Mouse (Mus musculus) E14TG2a.4 (cell line): ENCODE results near the gene Rptor.
A peak's percentile ranks its signal among the peaks of the same experiment; 100 is the strongest.

ENCODE experiments used
- H3K27me3 ChIP-seq: 2 replicates; pipeline ENCODE4 v1.6.1; 2014; ENCODE audit warnings: low read length, control low read depth; ENCODE audit not compliant: insufficient read depth
- H3K36me3 ChIP-seq: 2 replicates; pipeline ENCODE4 v1.6.1; 2014; ENCODE audit warnings: low read length, control low read depth; ENCODE audit not compliant: insufficient read depth
- H3K4me1 ChIP-seq: replicated peaks from 2 replicates; pipeline ENCODE4 v1.6.1; 2014; ENCODE audit warnings: low read depth, low read length, control low read depth
- H3K4me3 ChIP-seq: replicated peaks from 2 replicates; pipeline ENCODE4 v1.5.1; 2014; ENCODE audit warnings: mild to moderate bottlenecking, low read length
- H3K9me3 ChIP-seq: 2 replicates; pipeline ENCODE4 v1.6.1; 2014; ENCODE audit warnings: low read length, control low read depth
- CTCF ChIP-seq: conservative IDR thresholded peaks from 2 replicates; pipeline ENCODE4 v1.5.1; 2014; ENCODE audit warnings: low read length
- NANOG ChIP-seq: IDR thresholded peaks from 2 replicates; pipeline ENCODE4 v1.6.1; 2014; ENCODE audit warnings: borderline replicate concordance, low read length, mixed read lengths
- POU5F1 ChIP-seq: IDR thresholded peaks from 2 replicates; pipeline ENCODE4 v1.6.1; 2014; ENCODE audit warnings: low read length, borderline replicate concordance

The Rptor gene

DNA sequence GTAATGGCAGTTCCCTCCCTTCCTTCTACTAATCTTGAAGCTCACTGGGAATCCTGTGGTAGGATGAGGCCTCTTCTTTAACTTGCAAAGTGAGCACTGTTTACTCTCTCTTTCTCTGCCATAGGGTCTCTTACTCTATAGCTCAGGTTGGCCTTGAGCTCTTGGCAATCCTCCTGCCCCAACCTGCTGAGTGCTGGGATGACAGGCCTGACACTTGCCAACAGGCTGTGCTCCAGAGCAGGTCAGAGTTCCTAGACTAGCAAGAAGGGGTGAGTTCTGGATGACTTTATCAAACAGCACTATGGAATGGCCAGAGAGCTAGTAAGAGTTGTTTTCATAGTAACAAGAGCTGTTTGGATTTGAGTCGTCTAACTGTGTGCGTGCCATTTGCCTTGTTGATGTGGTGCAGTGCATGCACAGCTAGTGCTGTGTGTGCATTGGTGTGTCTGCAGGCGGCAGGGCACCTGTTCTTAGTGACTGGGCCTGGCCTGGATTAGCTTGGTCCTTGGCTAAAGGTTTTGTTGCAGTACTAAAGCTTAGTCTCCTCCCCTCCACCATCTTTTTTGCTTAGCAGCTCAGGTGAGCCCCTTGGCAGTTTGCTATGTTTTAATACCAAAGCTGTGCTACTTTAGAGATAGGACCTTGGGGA, 28.6 kb downstream of the Rptor start:
- no peak for TF ChIP-seq CTCF
- no peak for TF ChIP-seq NANOG
- no peak for TF ChIP-seq POU5F1
- Histone ChIP-seq H3K27me3 (no peaks in the 10 kb centered on the region), H3K9me3 (no peaks in the 10 kb centered on the region)

GRCm38 (mm10) chr11:119636371-119636883, 33.7 kb downstream of the Rptor start:
- Histone ChIP-seq H3K36me3 (peaks cover 18% of the 10 kb centered on the region), H3K9me3 (no peaks in the 10 kb centered on the region), H3K4me3 (no peak overlapping the region), H3K4me1 (peaks cover 86% of the 10 kb centered on the region), H3K27me3 (no peaks in the 10 kb centered on the region)
- no peak for TF ChIP-seq CTCF
- no peak for TF ChIP-seq POU5F1
- no peak for TF ChIP-seq NANOG

More for the DNA sequence above, 28.6 kb downstream of the Rptor start:
- Histone ChIP-seq H3K4me1 (peaks cover 87% of the 10 kb centered on the region), H3K36me3 (peaks cover 18% of the 10 kb centered on the region), H3K4me3 (peak overlapping the region; percentile 49)

- TF ChIP-seq CTCF (0 out of 2 replicates have a peak, but pooled peaks have one; percentile 13), POU5F1 (no peak)
- Histone ChIP-seq H3K27me3 (no peaks in the 10 kb centered on the region), H3K9me3 (no peaks in the 10 kb centered on the region), H3K36me3 (peaks cover 24% of the 10 kb centered on the region), H3K4me3 (peak overlapping the region; percentile 6; the same call in 1 of the 2 replicates), H3K4me1 (peaks cover 86% of the 10 kb centered on the region)
These were observed 34.8 kb downstream of the Rptor start for GRCm38 (mm10) chr11:119637519-119637918.

DNA sequence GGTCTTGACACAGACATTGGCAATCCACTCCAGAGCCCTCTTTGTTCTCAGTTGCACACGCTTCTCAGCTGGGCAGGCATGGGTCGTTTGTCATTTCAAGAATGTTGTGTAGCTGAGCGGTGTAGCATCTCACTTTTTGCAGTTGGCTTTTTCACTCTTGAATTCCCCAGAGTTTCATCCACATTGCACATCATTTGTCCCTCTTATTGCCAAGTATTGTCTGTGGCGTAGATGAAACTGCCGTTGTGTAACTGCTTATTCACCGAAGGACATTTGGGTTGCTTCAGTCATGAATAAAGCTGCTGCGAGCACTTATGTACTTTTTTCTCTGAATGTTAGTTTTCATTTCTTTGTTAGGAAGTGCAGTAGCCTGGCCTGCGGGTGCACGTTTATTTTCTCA, 37.8 kb downstream of the Rptor start:
- Histone ChIP-seq H3K9me3 (no peaks in the 10 kb centered on the region), H3K36me3 (peaks cover 18% of the 10 kb centered on the region), H3K4me1 (peaks cover 90% of the 10 kb centered on the region), H3K4me3 (no peak overlapping the region), H3K27me3 (no peaks in the 10 kb centered on the region)
- TF ChIP-seq POU5F1: no peak
- no peak for TF ChIP-seq NANOG
- no peak for TF ChIP-seq CTCF

DNA sequence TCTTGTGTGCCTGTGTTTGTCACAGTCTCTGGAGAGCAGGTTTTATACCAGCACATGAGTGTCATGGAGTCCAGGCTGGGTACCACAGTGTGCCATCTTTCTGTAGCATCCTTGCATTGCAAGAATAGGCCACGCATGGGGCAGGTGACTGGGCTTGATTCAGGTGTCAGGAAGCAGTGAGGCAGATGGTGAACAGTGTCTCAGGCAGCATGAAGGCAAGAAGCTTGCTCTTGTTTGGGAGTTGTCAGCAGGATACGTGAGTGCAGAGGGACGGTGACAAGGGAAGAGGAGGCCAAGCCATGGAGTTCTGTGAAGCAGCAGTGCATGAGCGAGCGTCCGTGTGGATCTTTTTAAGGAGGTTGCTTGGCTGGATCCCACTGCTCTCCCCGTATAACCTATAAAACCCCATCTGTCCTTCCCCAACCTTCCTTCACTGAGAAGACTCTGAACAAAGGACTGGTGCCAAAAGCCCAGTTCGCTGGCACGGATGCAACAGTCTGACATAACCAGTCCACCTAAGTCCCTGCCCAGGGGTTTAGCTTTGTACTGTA, 39.2 kb downstream of the Rptor start:
- Histone ChIP-seq H3K4me3 (no peak overlapping the region), H3K4me1 (peaks cover 90% of the 10 kb centered on the region), H3K36me3 (peaks cover 24% of the 10 kb centered on the region), H3K27me3 (no peaks in the 10 kb centered on the region), H3K9me3 (no peaks in the 10 kb centered on the region)
- TF ChIP-seq CTCF: no peak
- no peak for TF ChIP-seq NANOG
- no peak for TF ChIP-seq POU5F1

- no peak for TF ChIP-seq NANOG
- TF ChIP-seq CTCF: no peak
- no peak for TF ChIP-seq POU5F1
- Histone ChIP-seq H3K27me3 (no peaks in the 10 kb centered on the region), H3K4me1 (peaks cover 89% of the 10 kb centered on the region), H3K4me3 (no peak overlapping the region), H3K36me3 (peaks cover 21% of the 10 kb centered on the region), H3K9me3 (no peaks in the 10 kb centered on the region)
These were observed 40.6 kb downstream of the Rptor start for GRCm38 (mm10) chr11:119643347-119643746.

DNA sequence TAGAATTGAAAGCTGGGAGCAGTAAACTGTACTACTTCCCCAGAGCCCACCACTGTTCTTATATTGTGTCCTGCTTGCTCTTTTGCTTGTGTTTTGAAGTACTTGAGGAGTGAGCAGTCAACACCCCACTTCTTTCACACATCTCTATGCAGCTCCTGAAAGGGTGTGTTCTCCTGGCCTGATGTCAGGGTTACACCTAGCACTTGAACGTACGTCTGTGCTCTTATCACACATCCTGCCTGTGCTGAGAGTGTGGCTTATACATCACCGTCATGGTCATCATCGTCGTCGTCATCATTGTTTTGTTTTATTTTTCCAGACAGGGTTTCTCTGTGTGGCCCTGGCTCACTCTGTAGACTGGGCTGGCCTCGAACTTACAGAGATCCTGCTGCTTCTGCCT, 41.4 kb downstream of the Rptor start:
- Histone ChIP-seq H3K4me3 (no peak overlapping the region), H3K27me3 (no peaks in the 10 kb centered on the region), H3K36me3 (peaks cover 21% of the 10 kb centered on the region; the same call in 1 of the 2 replicates), H3K9me3 (no peaks in the 10 kb centered on the region), H3K4me1 (peaks cover 88% of the 10 kb centered on the region)
- no peak for TF ChIP-seq POU5F1
- TF ChIP-seq CTCF: no peak

DNA sequence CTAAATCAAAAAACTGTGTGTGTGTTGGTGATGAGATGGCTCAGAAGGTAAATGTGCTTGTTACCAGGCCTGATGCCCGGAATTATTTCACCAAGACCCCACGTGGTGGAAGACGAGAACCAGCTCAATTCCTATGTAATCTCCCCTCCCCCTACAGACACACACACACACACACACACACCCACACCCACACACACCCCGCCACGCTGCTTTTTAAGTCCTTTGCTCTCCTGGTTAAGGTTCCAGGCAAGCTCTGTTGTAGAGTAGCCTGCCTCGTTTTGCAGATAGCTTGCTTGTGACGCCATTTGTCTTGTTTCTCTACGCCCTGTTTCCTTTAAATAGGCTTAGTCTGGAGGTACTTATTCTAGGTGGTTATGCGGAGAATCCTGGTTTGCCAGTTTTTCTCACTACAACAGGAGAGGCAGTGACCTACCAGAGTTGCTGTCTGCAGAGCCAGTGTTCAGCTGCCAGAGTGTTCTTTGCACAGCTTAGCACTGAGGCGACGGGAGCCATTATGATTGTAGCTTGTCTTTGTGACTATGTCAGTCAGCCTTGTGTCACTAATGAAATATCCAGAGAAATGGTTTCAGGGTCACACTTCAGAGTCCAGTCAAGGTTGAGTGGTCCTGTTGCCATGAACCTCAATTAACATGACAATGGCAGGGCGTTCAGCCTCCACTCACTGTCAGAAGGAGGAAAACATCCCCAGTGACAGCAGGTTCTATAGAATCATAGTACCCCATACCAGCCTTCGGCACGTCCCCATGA, 42.1 kb downstream of the Rptor start:
- Histone ChIP-seq H3K27me3 (no peaks in the 10 kb centered on the region), H3K4me3 (no peak overlapping the region), H3K36me3 (peaks cover 21% of the 10 kb centered on the region; the same call in 1 of the 2 replicates), H3K4me1 (peaks cover 93% of the 10 kb centered on the region), H3K9me3 (no peaks in the 10 kb centered on the region)
- TF ChIP-seq CTCF: no peak
- no peak for TF ChIP-seq NANOG
- 0 out of 2 replicates have a peak, but pooled peaks have one; percentile 50 for TF ChIP-seq POU5F1
